9 mouse cellular contexts compared by ENCODE assay signal in the genomic region with DNA sequence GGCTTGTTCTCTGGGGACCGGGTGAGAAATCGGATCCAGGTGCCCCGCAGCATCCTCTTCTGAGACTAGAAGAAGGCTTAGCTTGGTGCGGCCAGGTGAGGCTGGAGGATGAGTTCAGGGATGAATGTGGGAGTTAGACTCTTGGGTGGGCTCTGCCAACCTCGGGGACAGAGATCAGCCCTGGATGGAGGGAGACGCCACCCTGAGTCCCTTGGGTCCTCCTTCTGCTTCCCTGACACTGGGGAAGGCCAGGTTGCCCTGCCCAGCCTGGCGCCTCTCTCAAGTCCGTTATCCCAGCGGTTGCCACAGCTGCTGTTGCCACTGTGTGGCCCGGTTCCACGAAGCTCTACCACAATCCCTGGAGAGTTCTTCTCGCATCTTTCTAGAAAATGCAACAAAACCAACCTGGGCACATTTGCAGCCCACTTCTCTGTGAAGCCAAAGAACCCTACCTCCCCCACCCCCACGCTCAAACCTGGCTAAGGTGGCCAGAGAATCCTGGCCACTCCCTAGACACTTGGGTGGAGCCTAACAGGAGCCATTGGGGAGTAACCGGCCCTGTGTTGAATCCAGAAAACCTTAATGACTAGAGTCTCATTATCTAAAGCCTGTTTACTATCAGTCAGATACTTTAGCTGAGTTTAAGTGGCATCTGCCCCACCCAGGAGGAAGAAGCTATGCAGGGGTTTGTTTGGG. TPM values are rescaled to one million over a fixed set of nuclear protein-coding genes. Genes with fewer than 3 reads are reported as not detected.
DNase-seq lines count a peak whose midpoint lies in the region; ATAC-seq and TF ChIP-seq lines count a peak whose summit lies in the region.
"Had no signal": no experiment of that assay in that cellular context is flagged by ENCODE, and none has a peak within 500 bp of the region (broad histone marks: within the 10 kb centered on the region; RNA-seq: fewer than 3 reads in every experiment).

No protein-coding gene starts in this region.

- peaks cover 25% of the 10 kb centered on the region for H3K27me3 ChIP-seq in embryonic facial prominence, embryonic 15.5 days
- peaks cover 13% of the 10 kb centered on the region for H3K27me3 ChIP-seq in intestine, embryonic 16.5 days (replicated peaks; ENCODE audit: control insufficient read depth, insufficient read depth, low read length)
- peaks cover 8% of the 10 kb centered on the region for H3K27me3 ChIP-seq in neural tube, embryonic 15.5 days (replicated peaks)

- ATAC-seq in embryonic facial prominence, embryonic 15.5 days (ENCODE audit: insufficient number of reproducible peaks, low FRiP score, low TSS enrichment, low read depth): peak; percentile 24; the same call in 1 of the 2 replicates
- ATAC-seq in intestine, embryonic 16.5 days: no peak
- peak; percentile 76 for ATAC-seq in neural tube, embryonic 15.5 days (ENCODE audit: low FRiP score)
- no peak for ATAC-seq in megakaryocyte progenitor cell, adult 5-6 weeks (replicated peaks; ENCODE audit: poor library complexity)

- H3K27ac ChIP-seq in layer of hippocampus, adult 2 months: peak overlapping the region; percentile 82
- H3K27ac ChIP-seq in embryonic facial prominence, embryonic 15.5 days (replicated peaks): no peak overlapping the region
- no peak overlapping the region for H3K27ac ChIP-seq in intestine, embryonic 16.5 days (ENCODE audit: low read length)
- H3K27ac ChIP-seq in neural tube, embryonic 15.5 days (replicated peaks): no peak overlapping the region

- no peak for DNase-seq in layer of hippocampus, adult 2 months (ENCODE audit: low spot score in 2 of 2)
- no peak for DNase-seq in layer of hippocampus, adult 11-12 months (ENCODE audit: low spot score)
- no peak for DNase-seq in right cerebral cortex, adult 2 months (ENCODE audit: low spot score in 2 of 2)
- DNase-seq in T-cell, adult 2 months (ENCODE audit: low spot score): no peak

- no peaks in the 10 kb centered on the region for H3K36me3 ChIP-seq in embryonic facial prominence, embryonic 15.5 days
- no peaks in the 10 kb centered on the region for H3K36me3 ChIP-seq in intestine, embryonic 16.5 days (ENCODE audit: control insufficient read depth, insufficient read depth, low read length)
- H3K36me3 ChIP-seq in neural tube, embryonic 15.5 days: no peaks in the 10 kb centered on the region

- H3K9me3 ChIP-seq in embryonic facial prominence, embryonic 15.5 days (replicated peaks): no peaks in the 10 kb centered on the region
- no peaks in the 10 kb centered on the region for H3K9me3 ChIP-seq in intestine, embryonic 16.5 days (ENCODE audit: control insufficient read depth, low read length)
- no peaks in the 10 kb centered on the region for H3K9me3 ChIP-seq in neural tube, embryonic 15.5 days (replicated peaks)

- peak overlapping the region; percentile 75 for H3K4me3 ChIP-seq in layer of hippocampus, adult 2 months
- H3K4me3 ChIP-seq in embryonic facial prominence, embryonic 15.5 days (replicated peaks): peak overlapping the region; percentile 48
- H3K4me3 ChIP-seq in intestine, embryonic 16.5 days (ENCODE audit: low read length): peak overlapping the region; percentile 51
- peak overlapping the region; percentile 70 for H3K4me3 ChIP-seq in neural tube, embryonic 15.5 days (replicated peaks)

- H3K9ac ChIP-seq in embryonic facial prominence, embryonic 15.5 days: peak overlapping the region; percentile 15; the same call in 1 of the 2 replicates
- H3K9ac ChIP-seq in intestine, embryonic 16.5 days (ENCODE audit: low read depth, low read length): peak overlapping the region; percentile 65
- peak overlapping the region; percentile 73 for H3K9ac ChIP-seq in neural tube, embryonic 15.5 days (replicated peaks)

- H3K4me1 ChIP-seq in embryonic facial prominence, embryonic 15.5 days: peaks cover 7% of the 10 kb centered on the region
- 0 out of 2 replicates have a peak, but pooled peaks cover 3% of the 10 kb centered on the region for H3K4me1 ChIP-seq in intestine, embryonic 16.5 days (ENCODE audit: control insufficient read depth, insufficient read depth, low read length)
- peaks cover 11% of the 10 kb centered on the region; the same call in 1 of the 2 replicates for H3K4me1 ChIP-seq in neural tube, embryonic 15.5 days

- peak overlapping the region; percentile 85 for H3K4me2 ChIP-seq in embryonic facial prominence, embryonic 15.5 days (replicated peaks)
- peak overlapping the region; percentile 77 for H3K4me2 ChIP-seq in intestine, embryonic 16.5 days (ENCODE audit: low read depth, low read length)
- H3K4me2 ChIP-seq in neural tube, embryonic 15.5 days: peak overlapping the region; percentile 81

- 6% methylated on average over 14 of the region's 14 CpGs for WGBS in embryonic facial prominence, embryonic 15.5 days
- WGBS in intestine, embryonic 16.5 days: 9% methylated on average over 14 of the region's 14 CpGs
- 3% methylated on average over 14 of the region's 14 CpGs for WGBS in neural tube, embryonic 15.5 days

- no peak for TF ChIP-seq CTCF in layer of hippocampus, adult 2 months (conservative IDR thresholded peaks at IDR 0.05)

RNA-seq across cellular contexts. Expression of a gene that starts 0.5 kb away (rescaled TPM):
- total RNA-seq in layer of hippocampus, adult 2 months (2021): 1 to 10 TPM; 7.8 to 8.3 TPM
- polyA plus RNA-seq in embryonic facial prominence, embryonic 15.5 days (2015; fragmentation: Nextera tagmentation; extraction: Ambion mirVana): 3.1 and 6.0 TPM in 2 replicates
- 0.23 and 0.33 TPM in 2 replicates for polyA plus RNA-seq in intestine, embryonic 16.5 days (2015; fragmentation: Nextera tagmentation; extraction: Ambion mirVana)
- 15.9 and 17.2 TPM in 2 replicates for polyA plus RNA-seq in neural tube, embryonic 15.5 days (2015; fragmentation: Nextera tagmentation; extraction: Ambion mirVana)
- total RNA-seq in megakaryocyte progenitor cell, adult 5-6 weeks (2015): 0.05 TPM in 1 of 2 replicates, not detected in the other
- not detected in 2 replicates for total RNA-seq in megakaryocyte progenitor cell, adult 5-6 weeks (2017)

RNA-seq across cellular contexts. Expression of a gene that starts 41.9 kb away (rescaled TPM):
- total RNA-seq in layer of hippocampus, adult 2 months (2021): not detected
- not detected in 2 replicates for polyA plus RNA-seq in embryonic facial prominence, embryonic 15.5 days (2015; fragmentation: Nextera tagmentation; extraction: Ambion mirVana)
- not detected in 2 replicates for polyA plus RNA-seq in intestine, embryonic 16.5 days (2015; fragmentation: Nextera tagmentation; extraction: Ambion mirVana)
- polyA plus RNA-seq in neural tube, embryonic 15.5 days (2015; fragmentation: Nextera tagmentation; extraction: Ambion mirVana): not detected in 2 replicates
- total RNA-seq in megakaryocyte progenitor cell, adult 5-6 weeks (2015): not detected in 2 replicates
- not detected in 2 replicates for total RNA-seq in megakaryocyte progenitor cell, adult 5-6 weeks (2017)
- polyA plus RNA-seq: gonadal fat pad, adult 2 months had no signal

RNA-seq across cellular contexts. Expression of a gene that starts 57.9 kb away (rescaled TPM):
- total RNA-seq in layer of hippocampus, adult 2 months (2021): 10 to 100 TPM; 14.7 to 16.6 TPM
- 16.4 and 16.5 TPM in 2 replicates for polyA plus RNA-seq in embryonic facial prominence, embryonic 15.5 days (2015; fragmentation: Nextera tagmentation; extraction: Ambion mirVana)
- 10.0 and 11.6 TPM in 2 replicates for polyA plus RNA-seq in intestine, embryonic 16.5 days (2015; fragmentation: Nextera tagmentation; extraction: Ambion mirVana)
- 17.9 and 19.7 TPM in 2 replicates for polyA plus RNA-seq in neural tube, embryonic 15.5 days (2015; fragmentation: Nextera tagmentation; extraction: Ambion mirVana)
- total RNA-seq in megakaryocyte progenitor cell, adult 5-6 weeks (2015): 12.6 and 13.5 TPM in 2 replicates
- 18.4 and 29.3 TPM in 2 replicates for total RNA-seq in megakaryocyte progenitor cell, adult 5-6 weeks (2017)

Comparison
In these comparisons a context has a peak if more than half of its experiments do, and no peak if none do; other contexts are left out.
1. ATAC-seq: peak in embryonic facial prominence, embryonic 15.5 days (single experiment) and neural tube, embryonic 15.5 days (single experiment); none in intestine, embryonic 16.5 days (single experiment) and megakaryocyte progenitor cell, adult 5-6 weeks (single experiment).
2. H3K9ac ChIP-seq: peak in every context shown above with its lines; median percentile 73 in neural tube, embryonic 15.5 days; 65 in intestine, embryonic 16.5 days; 15 in embryonic facial prominence, embryonic 15.5 days.
3. Peak in every context shown above with its lines, with median percentiles within 50 percentile points of each other: H3K4me3 ChIP-seq and H3K4me2 ChIP-seq.